Mouse (Mus musculus): Measurements from ENCODE around the gene Ak9. TPM values are rescaled to one million over a fixed set of nuclear protein-coding genes. Genes with fewer than 3 reads are reported as not detected.

Gene Ak9
- polyA plus RNA-seq, 1 experiment from 2014 or later: not detected

- H3K9me3 ChIP-seq (ENCODE audit: control insufficient read depth, low read length): no peaks in the 10 kb centered on the region
- no peak overlapping the region for H3K9ac ChIP-seq (ENCODE audit: low read length)
- no peaks in the 10 kb centered on the region for H3K4me1 ChIP-seq (replicated peaks; ENCODE audit: control insufficient read depth, insufficient read depth)
- no peak for DNase-seq (ENCODE audit: low spot score)
- TF ChIP-seq EP300 (optimal IDR thresholded peaks at IDR 0.05) (no peak), CTCF (IDR thresholded peaks at IDR 0.05; ENCODE audit: low read depth) (no peak)
- no peak for ATAC-seq (ENCODE audit: low FRiP score, low TSS enrichment)
- WGBS: 16% methylated on average over 2 of the region's 2 CpGs
- H3K27me3 ChIP-seq (ENCODE audit: control insufficient read depth, insufficient read depth, low read length): no peaks in the 10 kb centered on the region
- no peak overlapping the region for H3K27ac ChIP-seq (replicated peaks)
- no peak overlapping the region for H3K4me3 ChIP-seq (ENCODE audit: low read depth, low read length)
- H3K4me2 ChIP-seq (replicated peaks; ENCODE audit: low read depth): no peak overlapping the region
- H3K36me3 ChIP-seq (ENCODE audit: control insufficient read depth, insufficient read depth, low read length): peaks cover 4% of the 10 kb centered on the region; the same call in 1 of the 2 replicates
Measured at GRCm38 (mm10) chr10:41460501-41460900, 156.7 kb downstream of the Ak9 start.

DNA sequence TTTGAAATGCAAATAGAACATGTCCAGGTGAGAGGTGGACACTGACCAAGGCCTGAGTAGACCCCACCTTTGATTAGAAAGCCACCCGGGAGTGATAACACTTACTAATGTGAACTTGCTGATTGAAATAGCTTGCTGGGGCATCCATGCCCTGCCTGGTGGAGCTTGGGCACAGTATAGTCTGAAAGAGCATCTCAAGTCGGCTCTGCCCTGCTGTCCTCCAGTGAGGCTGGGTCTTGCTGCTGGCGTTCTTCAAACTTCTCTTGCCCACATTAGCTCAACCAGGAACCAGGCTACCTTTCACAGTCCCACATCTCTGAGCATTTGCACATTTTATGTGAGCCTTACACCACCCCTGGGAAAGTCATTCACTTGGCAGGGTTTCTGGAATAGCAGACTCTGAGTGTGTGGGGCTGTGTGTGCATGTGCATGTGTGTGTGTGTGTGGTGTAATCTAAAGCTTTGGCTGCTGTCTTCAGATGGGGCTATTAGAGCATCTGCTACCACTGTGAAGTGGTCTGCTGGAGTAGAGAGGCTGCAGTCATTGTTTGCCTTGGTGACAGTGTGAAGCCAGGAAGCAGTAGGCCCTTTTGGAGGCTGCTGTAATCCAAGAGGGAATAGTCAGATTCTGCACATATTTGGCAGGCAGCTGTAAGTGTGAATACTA, 157.4 kb downstream of the Ak9 start:
- Histone ChIP-seq H3K27ac (replicated peaks) (no peak overlapping the region), H3K9ac (ENCODE audit: low read length) (no peak overlapping the region), H3K4me1 (replicated peaks; ENCODE audit: control insufficient read depth, insufficient read depth) (no peaks in the 10 kb centered on the region), H3K9me3 (ENCODE audit: control insufficient read depth, low read length) (no peaks in the 10 kb centered on the region), H3K4me2 (replicated peaks; ENCODE audit: low read depth) (no peak overlapping the region), H3K27me3 (ENCODE audit: control insufficient read depth, insufficient read depth, low read length) (no peaks in the 10 kb centered on the region), H3K36me3 (ENCODE audit: control insufficient read depth, insufficient read depth, low read length) (peaks cover 4% of the 10 kb centered on the region; the same call in 1 of the 2 replicates), H3K4me3 (ENCODE audit: low read depth, low read length) (no peak overlapping the region)
- TF ChIP-seq CTCF (IDR thresholded peaks at IDR 0.05; ENCODE audit: low read depth) (no peak), EP300 (optimal IDR thresholded peaks at IDR 0.05) (no peak)
- no peak for ATAC-seq (ENCODE audit: low FRiP score, low TSS enrichment)
- 86% methylated on average over 3 of the region's 3 CpGs for WGBS
- no peak for DNase-seq (ENCODE audit: low spot score)

GRCm38 (mm10) chr10:41464401-41464955, 160.7 kb downstream of the Ak9 start:
- Histone ChIP-seq H3K27ac (replicated peaks) (no peak overlapping the region), H3K4me1 (replicated peaks; ENCODE audit: control insufficient read depth, insufficient read depth) (no peaks in the 10 kb centered on the region), H3K4me3 (ENCODE audit: low read depth, low read length) (no peak overlapping the region), H3K9ac (ENCODE audit: low read length) (no peak overlapping the region), H3K4me2 (replicated peaks; ENCODE audit: low read depth) (no peak overlapping the region), H3K27me3 (ENCODE audit: control insufficient read depth, insufficient read depth, low read length) (no peaks in the 10 kb centered on the region), H3K9me3 (ENCODE audit: control insufficient read depth, low read length) (no peaks in the 10 kb centered on the region), H3K36me3 (ENCODE audit: control insufficient read depth, insufficient read depth, low read length) (peaks cover 4% of the 10 kb centered on the region; the same call in 1 of the 2 replicates)
- TF ChIP-seq CTCF (IDR thresholded peaks at IDR 0.05; ENCODE audit: low read depth): no peak
- no peak for TF ChIP-seq EP300 (optimal IDR thresholded peaks at IDR 0.05)
- DNase-seq (ENCODE audit: low spot score) (no peak), ATAC-seq (ENCODE audit: low FRiP score, low TSS enrichment) (no peak)
- WGBS: 65% methylated on average over 15 of the region's 15 CpGs

DNA sequence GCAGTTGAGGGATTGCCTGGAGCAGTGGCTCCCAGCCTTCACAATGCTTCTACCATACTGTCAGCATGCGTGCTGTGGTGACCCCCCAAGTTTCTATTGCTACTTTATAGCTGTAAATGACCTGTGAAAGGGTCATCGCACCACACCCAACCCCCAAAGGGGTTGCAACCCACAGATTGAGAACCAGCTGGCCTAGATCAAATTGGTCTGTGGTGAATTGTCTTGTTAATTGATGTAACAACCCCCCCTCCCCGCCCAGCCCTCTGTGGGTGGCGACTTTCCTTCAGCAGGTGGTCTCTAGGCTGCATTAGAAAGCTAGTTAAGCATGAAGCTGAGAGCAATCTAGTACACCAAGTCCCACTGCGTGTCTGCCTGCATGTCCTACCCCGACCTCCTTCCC, 163.5 kb downstream of the Ak9 start:
- peaks cover 4% of the 10 kb centered on the region; the same call in 1 of the 2 replicates for H3K36me3 ChIP-seq (ENCODE audit: control insufficient read depth, insufficient read depth, low read length)
- TF ChIP-seq CTCF (IDR thresholded peaks at IDR 0.05; ENCODE audit: low read depth): no peak
- no peak for TF ChIP-seq EP300 (optimal IDR thresholded peaks at IDR 0.05)
- H3K9ac ChIP-seq (ENCODE audit: low read length): no peak overlapping the region
- H3K4me2 ChIP-seq (replicated peaks; ENCODE audit: low read depth): no peak overlapping the region
- 61% methylated on average over 6 of the region's 6 CpGs for WGBS
- no peaks in the 10 kb centered on the region for H3K4me1 ChIP-seq (replicated peaks; ENCODE audit: control insufficient read depth, insufficient read depth)
- no peaks in the 10 kb centered on the region for H3K27me3 ChIP-seq (ENCODE audit: control insufficient read depth, insufficient read depth, low read length)
- no peak for DNase-seq (ENCODE audit: low spot score)
- ATAC-seq (ENCODE audit: low FRiP score, low TSS enrichment): no peak
- H3K4me3 ChIP-seq (ENCODE audit: low read depth, low read length): no peak overlapping the region
- no peak overlapping the region for H3K27ac ChIP-seq (replicated peaks)
- H3K9me3 ChIP-seq (ENCODE audit: control insufficient read depth, low read length): no peaks in the 10 kb centered on the region

DNA sequence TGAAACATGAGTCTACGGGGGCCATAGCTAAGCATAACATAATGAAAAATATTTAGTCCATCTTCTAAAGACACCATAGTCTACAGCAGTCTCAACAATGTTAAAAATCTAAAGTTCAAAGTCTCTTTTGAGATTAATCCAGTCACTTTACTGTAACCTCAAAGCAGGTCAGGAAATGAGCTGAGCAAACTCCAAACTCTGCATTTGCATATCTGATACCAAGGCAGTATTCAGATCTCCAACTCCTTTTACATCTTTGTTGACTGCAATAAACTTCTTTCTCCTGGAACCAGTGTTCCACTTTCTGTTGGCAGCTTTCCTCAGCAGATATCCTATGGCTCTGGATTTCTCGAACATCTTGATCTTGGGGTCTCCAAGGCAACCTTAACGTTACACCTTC, 166.9 kb downstream of the Ak9 start:
- WGBS: 86% methylated on average over 3 of the region's 3 CpGs
- ATAC-seq (ENCODE audit: low FRiP score, low TSS enrichment): no peak

GRCm38 (mm10) chr10:41472534-41472933, 168.8 kb downstream of the Ak9 start:
- no peak for TF ChIP-seq EP300 (optimal IDR thresholded peaks at IDR 0.05)
- no peaks in the 10 kb centered on the region for H3K9me3 ChIP-seq (ENCODE audit: control insufficient read depth, low read length)
- DNase-seq (ENCODE audit: low spot score) (no peak), ATAC-seq (ENCODE audit: low FRiP score, low TSS enrichment) (no peak)
- H3K9ac ChIP-seq (ENCODE audit: low read length): no peak overlapping the region
- no peak overlapping the region for H3K27ac ChIP-seq (replicated peaks)
- 0 out of 2 replicates have a peak, but pooled peaks cover 3% of the 10 kb centered on the region for H3K4me1 ChIP-seq (replicated peaks; ENCODE audit: control insufficient read depth, insufficient read depth)
- H3K4me3 ChIP-seq (ENCODE audit: low read depth, low read length): no peak overlapping the region
- H3K36me3 ChIP-seq (ENCODE audit: control insufficient read depth, insufficient read depth, low read length): no peaks in the 10 kb centered on the region
- no peak overlapping the region for H3K4me2 ChIP-seq (replicated peaks; ENCODE audit: low read depth)
- no peaks in the 10 kb centered on the region for H3K27me3 ChIP-seq (ENCODE audit: control insufficient read depth, insufficient read depth, low read length)

More for the DNA sequence above, 166.9 kb downstream of the Ak9 start:
- no peak for DNase-seq (ENCODE audit: low spot score)
- no peak overlapping the region for H3K9ac ChIP-seq (ENCODE audit: low read length)
- no peaks in the 10 kb centered on the region for H3K9me3 ChIP-seq (ENCODE audit: control insufficient read depth, low read length)
- H3K27ac ChIP-seq (replicated peaks): no peak overlapping the region
- no peak overlapping the region for H3K4me2 ChIP-seq (replicated peaks; ENCODE audit: low read depth)
- TF ChIP-seq CTCF (IDR thresholded peaks at IDR 0.05; ENCODE audit: low read depth): no peak
- TF ChIP-seq EP300 (optimal IDR thresholded peaks at IDR 0.05): no peak
- H3K4me1 ChIP-seq (replicated peaks; ENCODE audit: control insufficient read depth, insufficient read depth): 0 out of 2 replicates have a peak, but pooled peaks cover 3% of the 10 kb centered on the region
- no peaks in the 10 kb centered on the region for H3K27me3 ChIP-seq (ENCODE audit: control insufficient read depth, insufficient read depth, low read length)
- no peaks in the 10 kb centered on the region for H3K36me3 ChIP-seq (ENCODE audit: control insufficient read depth, insufficient read depth, low read length)
- H3K4me3 ChIP-seq (ENCODE audit: low read depth, low read length): no peak overlapping the region
